Mouse (Mus musculus) lung, postnatal 25 days (tissue): ENCODE measurements around the gene Slc25a26.

ENCODE experiments used
- DNase-seq: peaks from one replicate; pipeline ENCODE4 v3.0.0; 2022; ENCODE audit warnings: low spot score

Gene Slc25a26

DNA sequence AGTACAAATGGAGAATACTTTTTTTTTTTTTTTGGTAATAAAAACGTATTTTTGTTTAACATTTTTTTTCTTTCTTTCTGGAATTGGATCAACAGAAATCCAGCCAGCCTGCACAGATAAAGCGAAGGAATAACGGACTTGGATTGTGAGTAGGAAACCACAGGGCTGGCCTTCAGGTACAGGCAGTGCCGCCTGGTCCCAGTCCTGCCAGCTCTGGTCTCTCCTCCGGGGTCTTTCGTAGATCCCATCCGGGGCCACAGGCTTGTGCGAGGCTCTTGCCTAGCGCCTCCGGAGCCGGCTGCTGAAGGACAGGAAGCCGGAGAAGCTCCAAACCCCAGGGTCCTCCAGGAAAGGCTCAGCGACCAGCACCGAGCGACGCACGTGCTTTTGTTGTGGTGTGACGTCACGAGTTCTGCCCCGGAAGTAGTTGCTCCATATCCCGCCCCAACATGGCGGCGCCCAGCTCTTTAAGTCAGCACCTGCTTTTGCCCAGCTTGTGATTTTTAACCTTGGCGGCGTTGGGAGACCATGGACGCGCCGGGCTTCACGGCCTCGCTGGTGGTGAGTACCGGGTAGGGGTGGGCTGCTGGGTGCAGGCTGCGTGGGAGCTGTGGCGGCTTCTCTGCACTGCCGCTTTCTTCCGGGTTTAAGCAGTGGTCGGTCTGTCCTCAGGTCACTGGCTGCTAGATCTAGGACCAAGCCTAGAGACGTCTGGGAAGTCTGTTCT lies at the start of gene Slc25a26:
TSS of gene Slc25a26 (plus strand) at position 435 of the 727 bp plus-strand sequence.
- peak; percentile 88 for DNase-seq

DNA sequence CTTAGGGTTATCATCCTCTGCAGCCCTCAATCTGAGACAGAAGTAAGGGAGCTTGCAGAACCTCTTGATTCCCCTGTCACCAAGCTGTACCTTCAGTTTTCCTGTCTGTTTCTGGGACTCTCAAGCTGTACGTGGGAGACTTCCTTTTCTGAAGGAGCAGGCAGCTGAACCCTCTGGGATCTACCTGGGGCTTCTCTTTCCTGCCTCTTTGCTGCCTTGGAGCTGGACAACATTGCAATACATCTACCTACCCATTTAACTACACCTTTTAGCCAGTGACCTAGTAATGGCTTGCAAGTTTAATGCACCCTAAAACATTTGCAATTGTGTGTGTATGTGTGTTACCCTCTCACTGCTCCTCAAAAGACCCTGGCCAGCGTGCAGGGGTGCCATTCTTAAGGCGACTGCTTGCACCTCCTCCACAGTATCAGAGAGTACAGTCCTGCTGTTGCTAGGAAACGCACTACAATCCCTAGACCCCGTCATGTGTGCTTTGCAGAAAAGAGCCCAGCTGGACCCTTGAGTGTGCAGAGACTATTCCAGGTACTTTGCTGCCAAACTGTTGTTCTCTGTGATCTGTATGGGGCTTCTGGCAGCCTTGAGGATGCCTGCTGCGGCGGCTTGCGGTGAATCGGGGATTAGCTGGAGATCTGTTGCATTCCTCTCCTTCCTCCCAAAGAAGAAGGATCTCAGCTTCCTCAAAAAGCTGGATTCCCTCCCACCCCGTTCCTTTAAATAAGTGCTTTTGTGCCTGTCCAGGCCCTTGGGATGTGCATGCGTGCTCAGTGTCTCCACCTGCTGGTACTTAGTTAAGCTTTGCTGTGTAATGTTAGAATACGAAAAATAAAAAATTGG lies 35.9 kb upstream of the Slc25a26 start:
- peak; percentile 30 for DNase-seq

DNA sequence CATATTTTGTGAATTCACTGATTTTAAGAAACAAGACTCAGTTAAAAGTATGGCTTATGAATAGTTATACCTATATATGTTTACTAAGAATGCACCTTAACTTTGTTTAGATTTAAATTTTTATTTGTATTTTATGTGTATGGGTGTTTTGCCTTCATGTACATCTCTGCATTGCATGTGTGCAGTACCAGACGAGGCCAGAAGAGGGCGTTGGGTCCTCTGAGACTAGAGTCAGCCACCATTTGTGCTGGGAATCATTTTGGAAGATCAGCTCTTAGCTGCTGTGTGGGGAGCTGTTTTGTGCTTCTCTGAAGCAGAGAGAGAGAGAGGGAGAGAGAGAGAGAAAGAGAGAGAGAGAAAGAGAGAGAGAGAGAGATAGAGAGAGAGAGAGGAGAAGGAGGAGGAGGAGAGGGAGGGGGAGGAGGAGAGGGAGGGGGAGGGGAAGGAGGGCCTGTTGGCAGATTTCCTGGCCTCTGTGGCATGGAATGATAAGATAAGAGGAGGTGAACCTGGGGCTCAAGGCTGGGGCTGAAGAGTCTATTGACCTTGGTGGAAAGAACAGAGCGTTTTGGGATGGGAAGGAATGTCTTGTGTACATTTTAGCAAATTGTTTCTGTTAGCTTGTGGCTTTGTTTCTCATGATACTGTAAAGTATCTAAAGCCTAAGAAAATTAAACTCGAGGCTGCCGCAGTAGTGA lies 33.5 kb upstream of the Slc25a26 start:
- no peak for DNase-seq

DNA sequence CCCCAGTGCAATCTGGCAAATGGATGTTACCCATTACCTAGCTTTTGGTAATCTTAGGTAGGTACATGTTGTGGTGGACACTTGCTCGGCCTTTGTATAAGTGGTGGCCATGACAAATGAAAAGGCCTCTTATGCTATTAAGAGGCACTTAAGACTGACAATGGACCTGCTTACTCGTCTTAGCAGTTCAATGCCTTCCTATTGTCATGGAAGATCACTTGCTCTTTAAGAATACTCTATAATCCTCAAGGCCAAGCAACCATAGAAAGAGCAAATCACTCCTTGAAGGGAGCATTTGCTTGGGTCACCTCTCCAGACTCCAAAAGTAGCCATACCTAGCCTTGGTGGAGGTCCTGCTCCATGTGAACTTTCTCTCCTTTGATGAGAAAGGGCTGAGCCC lies 7.4 kb upstream of the Slc25a26 start:
- DNase-seq: no peak

DNA sequence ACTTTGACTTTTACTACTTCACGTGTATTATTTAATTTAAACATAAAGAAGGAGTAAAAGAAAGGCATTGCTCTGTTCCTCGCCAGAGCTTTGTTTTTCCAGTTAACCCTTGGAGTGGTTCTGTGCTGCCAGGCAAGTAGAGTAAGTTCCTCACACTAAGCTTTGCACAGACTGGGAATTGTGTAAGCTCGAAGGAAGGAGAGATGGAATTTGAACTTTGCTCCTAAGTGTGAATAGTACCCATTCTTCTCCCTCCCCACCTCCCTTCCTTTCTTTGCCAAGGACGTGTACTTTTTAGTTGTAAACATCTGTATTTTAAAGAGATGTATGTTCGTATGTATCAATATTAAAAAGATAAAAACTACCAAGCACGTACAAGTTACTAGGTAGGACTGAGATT lies 3.8 kb downstream of the Slc25a26 start:
- DNase-seq: no peak

DNA sequence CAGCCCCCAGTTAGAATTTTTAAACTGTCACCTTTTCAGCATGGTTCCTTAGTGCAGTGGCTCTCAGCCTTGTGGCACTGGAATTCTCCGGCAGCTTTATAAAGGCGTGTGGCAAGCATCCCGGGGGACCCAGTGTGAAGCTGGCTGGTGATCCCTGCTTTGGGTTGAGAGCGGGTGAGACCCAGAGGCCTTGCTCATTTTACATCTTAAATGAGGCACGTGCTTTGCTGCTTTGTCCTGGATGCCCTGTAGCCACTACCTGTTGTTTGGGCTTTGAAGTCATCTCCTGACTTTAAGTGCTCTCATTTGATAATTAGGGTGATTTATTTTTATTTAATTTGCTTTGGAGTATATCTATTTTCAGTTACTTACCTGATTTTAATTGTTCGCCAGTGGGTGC lies 7.8 kb downstream of the Slc25a26 start:
- no peak for DNase-seq

DNA sequence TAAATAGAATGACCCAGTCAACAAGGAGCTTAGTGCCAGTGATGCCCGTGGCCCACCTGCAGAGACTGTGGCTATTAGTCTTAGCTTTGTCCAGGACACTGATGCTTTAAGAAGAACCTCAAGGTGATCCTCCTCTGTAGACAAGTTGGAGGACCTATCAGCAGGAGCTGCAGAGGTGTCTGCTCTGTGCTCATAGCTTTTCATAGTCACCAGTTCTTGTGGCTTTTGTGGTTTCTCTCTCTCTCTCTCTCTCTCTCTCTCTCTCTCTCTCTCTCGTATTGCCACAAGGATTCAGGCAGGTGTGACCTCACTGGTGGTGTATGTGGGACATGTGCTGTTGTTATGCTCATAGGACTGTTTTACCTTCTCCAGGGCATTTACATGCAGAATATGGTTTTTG lies 8.7 kb downstream of the Slc25a26 start:
- no peak for DNase-seq

DNA sequence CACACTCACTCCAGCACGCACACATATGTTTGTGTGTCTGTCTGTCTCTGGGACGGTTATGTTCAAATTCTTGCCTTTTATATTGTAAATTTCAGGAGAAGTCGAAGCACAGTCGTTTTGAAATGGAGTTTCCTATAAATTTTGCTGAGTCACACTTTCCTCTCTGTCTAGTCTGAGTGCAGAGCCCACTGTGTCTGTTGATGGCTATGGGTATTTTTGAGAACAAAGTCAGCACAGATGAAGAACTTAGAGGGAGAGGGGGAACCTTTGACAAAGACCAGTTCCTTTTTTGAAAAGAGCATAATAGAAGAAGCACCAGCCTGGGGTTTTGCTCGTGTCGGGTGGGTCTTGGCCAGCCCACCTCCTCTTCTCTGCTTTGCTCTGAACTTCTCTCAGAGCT lies 9.1 kb downstream of the Slc25a26 start:
- DNase-seq: no peak

DNA sequence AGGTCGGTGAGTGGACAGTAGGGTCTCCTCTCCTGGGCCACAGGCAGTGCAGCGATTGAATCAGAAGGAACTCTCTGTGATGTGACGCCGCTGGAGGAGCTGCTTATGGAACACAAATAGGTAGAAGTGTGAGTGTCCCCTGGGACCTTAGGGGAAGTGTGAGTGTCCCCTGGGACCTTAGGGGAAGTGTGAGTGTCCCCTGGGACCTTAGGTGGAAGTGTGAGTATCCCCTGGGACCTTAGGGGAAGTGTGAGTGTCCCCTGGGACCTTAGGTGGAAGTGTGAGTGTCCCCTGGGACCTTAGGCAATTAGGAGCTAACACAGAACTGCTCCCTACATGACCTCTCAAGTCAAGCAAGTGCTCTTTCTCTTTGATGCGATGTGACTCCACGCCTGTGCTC lies 18.0 kb downstream of the Slc25a26 start:
- DNase-seq: peak; percentile 16

DNA sequence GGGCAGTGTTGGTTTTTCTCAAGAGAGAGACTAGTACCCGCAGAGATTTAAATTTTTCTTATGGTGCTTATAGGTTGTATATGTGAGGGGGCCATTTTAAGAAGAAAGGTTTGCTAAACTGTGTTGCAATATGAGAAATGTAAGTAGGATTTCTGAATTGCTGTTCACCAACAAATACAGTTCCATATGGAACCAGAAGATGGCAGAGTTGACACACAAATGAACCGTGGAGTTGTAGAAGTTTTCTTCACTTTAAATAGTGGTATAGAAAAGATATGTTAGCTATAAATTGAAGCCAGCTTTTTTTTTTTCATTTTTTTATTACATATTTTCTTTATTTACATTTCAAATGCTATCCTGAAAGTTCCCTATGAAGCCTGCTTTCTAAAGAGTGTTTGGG lies 24.2 kb downstream of the Slc25a26 start:
- peak; percentile 16 for DNase-seq

DNA sequence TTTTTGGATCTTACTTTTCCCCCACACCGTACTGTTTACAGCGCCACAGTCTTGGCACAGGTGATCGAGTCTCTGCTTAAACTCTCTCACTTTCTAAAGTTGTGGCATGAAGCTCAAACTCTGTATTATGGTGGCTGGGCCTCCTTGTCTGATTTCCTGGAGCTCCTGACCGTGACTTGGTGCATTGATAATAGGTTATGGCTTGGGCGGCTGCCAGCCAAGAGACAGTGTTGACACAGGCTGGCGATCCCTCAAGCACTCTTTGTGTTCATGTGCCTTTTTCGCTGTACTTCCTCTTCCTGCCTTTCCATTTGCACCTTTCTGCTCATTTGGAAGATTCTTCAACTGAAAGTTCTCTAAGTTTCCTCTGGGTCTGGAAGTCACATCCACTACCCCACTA lies 30.6 kb downstream of the Slc25a26 start:
- no peak for DNase-seq

DNA sequence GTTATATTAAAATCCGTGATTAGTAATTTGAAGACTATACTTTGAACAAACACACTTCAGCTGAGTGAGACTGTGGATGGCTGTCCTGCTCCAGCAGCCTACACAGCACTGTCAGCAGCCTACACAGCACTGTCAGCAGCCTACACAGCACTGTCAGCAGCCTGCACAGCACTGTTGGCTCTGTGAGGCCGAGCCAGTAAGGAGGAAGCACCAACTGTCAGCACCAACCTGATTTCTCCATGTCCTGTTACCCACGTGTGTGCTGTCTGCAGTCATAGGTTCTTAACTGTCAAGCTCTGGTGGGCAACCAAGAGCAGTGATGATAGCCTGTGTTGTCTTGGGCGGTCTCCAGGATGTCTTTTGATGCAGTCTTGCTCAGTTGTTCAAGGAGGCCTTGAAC lies 32.0 kb downstream of the Slc25a26 start:
- DNase-seq: no peak

DNA sequence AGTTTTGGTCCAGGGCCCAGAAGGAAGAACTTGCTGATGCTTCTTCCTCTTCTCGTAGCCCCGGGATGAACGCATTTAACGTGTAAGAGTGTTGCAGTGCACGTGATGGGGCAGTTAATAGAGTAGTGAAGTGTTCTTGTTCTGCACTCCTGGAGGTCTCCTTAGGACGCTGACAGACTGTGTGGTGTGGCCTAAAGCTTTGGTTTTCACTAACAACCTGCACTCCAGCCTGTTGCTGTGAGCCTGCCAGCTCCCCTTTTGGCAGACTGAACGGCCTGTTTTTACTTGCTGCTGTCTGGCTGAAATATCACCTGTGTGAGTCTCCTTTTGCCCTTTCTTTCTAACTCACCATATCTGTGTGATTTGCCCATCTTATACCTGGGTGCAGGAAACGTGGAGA lies 36.3 kb downstream of the Slc25a26 start:
- DNase-seq: no peak

DNA sequence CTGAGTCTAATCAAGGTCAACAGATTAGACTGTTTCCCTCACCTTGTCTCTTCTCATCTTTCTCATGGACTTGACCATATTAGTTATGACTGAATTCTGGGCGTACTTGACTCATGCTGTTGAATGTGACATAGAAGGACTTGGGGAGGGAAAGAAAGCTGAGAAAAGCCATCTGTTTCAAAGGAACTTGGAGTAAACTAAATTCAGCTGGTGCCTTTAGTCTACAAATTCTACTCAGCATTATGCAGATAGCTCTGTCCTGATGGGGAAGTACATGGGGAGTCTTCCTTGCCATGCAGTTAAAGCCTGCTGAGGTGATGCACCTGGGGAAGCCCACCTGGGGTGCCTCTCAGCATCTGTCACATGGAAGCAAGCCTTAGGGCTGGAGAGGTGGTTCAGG lies 37.5 kb downstream of the Slc25a26 start:
- no peak for DNase-seq

DNA sequence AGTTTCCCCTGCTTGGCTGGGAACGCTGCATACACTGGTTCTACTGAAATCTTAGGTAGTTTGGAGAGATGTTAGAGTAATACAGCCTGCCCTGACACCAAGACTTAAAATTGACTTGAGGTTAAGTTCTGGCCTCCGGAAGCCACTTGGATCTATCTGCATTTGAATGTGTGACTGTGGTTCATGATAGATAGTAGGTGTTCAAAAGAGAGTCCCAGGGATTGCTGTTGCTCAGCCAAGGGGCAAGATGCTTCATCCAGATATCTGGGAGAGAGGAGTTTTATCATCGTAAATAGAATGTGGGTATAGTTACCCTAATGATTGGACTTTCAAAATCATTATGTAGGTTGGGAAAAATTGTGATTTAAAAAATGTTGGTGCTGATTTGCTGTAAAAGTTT lies 40.0 kb downstream of the Slc25a26 start:
- no peak for DNase-seq

DNA sequence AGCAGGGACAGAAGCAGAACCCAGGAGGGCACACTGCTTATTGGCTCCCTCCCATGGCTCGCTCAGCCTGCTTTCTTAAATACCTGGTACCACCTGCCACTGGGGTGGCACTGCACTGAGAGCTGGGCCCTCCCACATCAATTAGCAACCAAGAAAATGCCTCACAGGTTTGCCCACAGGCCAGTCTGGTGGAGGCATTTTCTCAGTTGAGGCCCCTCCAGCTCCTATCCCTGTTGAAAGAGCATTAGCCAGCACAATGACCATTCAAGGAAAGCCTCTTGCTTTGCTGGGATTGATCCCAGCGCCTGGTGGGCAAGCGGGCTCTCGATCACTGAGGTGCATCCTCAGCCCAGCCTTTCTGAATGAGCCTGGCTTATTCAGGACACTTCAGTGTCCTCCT lies 40.5 kb downstream of the Slc25a26 start:
- DNase-seq: no peak

DNA sequence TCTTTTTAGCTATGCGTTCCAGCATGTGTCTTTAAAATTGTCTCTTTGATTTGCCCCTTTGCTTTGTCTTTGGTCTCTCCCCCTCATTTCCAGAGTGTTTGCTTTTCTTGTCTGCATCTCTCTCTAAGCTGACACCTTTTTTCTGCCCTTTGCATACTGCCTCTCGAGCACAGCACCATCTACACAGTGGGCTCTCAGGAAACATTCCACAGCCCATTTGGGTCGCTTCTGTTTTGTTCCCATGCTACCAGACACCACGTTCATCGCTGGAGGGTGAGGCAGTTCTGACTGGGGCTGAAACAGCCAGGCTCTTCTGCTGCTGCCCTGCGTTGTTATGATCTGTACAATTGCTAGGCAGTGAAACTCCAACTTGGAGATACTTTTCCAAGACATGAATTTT lies 41.0 kb downstream of the Slc25a26 start:
- DNase-seq: no peak

DNA sequence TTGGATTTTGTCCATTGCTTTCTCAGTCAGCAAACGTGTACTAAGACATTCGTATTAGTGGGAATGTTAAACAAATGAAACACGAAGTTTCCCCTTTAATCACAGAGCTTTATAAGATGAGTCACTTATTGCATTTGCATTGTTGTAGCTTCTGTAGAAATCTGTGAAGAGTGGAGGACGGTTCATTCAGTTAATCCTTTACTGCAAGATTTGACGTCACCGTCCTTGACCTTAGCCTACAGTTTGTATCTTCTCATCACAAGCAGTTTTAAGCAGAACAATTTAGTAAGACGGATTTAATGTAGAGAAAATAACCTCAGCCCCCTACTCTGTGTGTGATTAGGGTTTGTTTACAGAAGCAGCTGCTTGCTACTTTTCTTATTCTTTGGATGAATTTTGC lies 41.7 kb downstream of the Slc25a26 start:
- DNase-seq: no peak

DNA sequence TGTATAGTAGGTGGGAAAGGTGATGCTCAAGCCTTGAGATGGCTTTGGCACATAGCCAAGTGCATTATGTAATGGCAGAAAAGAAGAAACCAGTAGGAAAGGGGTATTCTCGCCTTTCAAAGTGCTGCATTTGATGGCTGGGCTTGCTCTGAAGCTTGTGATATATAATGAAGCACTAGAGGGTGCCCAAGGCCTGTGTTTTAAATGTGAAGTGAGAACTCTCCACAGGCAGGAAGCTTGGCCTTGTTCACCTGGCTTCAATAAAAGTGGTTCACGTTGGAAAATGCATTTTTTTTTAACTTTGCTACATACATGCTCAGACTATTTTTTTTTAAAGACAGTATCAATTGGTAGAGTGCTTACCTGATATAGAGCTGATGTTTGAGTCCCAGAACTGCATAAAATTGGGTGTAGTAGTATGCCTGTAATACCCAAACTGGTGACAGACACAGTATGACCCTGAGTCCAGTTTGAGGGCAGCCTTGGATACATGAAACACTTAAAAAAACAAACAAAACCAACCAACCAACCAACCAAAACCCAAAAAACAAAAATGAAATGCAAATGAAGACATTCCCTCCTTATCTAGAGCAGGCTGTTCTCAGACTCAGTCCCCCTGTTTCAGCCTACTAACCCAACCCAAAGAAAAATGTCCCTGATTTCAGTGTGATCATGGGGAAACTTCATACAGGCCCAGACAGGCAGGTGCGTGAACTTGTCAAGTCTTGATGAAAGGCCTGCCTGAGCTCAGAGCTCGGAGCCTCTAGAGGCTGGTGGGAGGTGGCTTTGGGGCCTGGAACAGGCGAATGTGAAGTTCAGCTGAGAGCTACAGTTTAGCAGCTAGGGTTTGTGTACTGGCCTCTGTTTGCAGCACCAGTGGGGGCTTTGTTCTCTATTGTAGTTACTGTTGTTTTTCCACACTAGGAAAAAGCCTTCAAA lies 44.0 kb downstream of the Slc25a26 start:
- DNase-seq: peak; percentile 43

DNA sequence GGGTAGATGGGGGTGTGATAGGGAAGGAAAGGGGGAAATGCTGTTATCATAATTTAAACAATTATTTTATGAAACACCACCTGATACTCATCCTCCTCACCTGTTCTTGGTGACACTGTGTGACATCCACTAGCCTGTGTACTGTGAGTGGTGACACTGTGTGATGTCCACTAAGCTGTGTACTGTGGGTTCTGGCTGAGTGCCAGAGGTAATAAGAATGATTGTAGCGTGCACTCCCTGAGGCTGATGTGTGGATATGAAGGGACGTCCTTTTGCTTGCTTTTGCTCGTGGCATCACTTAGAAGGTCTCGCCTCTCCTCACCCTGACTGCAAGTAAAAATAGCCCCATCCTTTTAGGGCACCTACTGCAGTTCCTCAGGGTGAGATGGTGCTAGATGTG lies 47.1 kb downstream of the Slc25a26 start:
- DNase-seq: no peak

DNA sequence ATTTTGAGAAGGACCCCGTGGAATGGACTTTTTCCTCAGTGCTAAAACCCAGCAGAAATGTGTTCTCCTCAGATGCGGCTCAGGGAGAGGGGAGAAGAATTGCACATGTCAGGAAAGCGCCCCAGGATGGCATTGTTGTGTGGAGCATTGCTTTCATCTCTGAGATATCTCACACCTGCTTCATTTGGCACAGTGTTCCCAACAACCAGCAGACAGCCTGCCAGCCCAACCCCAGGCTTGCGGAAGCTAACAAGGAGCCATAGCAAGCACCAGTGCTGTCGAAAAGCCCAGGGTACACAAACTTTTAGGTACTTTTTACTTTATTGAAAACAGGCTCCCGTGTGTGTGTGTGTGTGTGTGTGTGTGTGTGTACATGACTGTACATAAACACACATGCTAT lies 50.2 kb downstream of the Slc25a26 start:
- no peak for DNase-seq

DNA sequence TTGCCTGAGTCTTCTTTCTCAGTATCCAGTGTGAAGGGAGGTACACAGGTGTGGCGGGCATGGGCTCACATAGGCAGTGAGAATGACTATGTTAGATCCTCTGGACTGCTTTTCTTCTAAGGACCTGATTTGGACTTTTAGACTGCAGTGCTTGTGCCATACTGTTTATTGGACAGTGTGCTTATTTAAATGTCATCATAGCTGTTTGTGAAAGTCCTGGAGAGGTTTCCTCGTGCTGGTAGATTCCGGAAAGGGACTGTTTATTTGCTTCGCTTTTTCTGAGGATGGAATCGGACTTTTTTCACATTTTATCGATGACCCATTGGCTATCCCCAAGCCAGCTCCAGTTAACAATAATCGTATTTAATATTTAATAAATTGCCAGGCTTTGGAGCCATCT lies 50.7 kb downstream of the Slc25a26 start:
- no peak for DNase-seq
